Mouse (Mus musculus) neural tube, embryonic 12.5 days (tissue): Measurements from ENCODE around the gene Rapgef3. TPM values are rescaled to one million over a fixed set of nuclear protein-coding genes. Genes with fewer than 3 reads are reported as not detected.

Source experiments
- ATAC-seq: fragments of 200-750 bp; cut with Nextera tagmentation; 2 replicates; pipeline ENCODE4 v1.8.0; 2017; ENCODE audit warnings: low read depth, mild to moderate bottlenecking, moderate TSS enrichment, moderate library complexity; ENCODE audit not compliant: low FRiP score
- H3K27ac ChIP-seq: fragments of 300-500 bp; sonication (generic); 2 replicates; pipeline ENCODE4 v1.5.1; 2016
- H3K27me3 ChIP-seq: fragments of 300-500 bp; sonication (generic); replicated peaks from 2 replicates; pipeline ENCODE4 v1.6.1; 2016; ENCODE audit warnings: mild to moderate bottlenecking
- H3K36me3 ChIP-seq: fragments of 300-500 bp; sonication (generic); 2 replicates; pipeline ENCODE4 v1.6.1; 2016; ENCODE audit warnings: mild to moderate bottlenecking
- H3K4me1 ChIP-seq: fragments of 300-500 bp; sonication (generic); 2 replicates; pipeline ENCODE4 v1.6.1; 2016
- H3K4me2 ChIP-seq: fragments of 300-500 bp; sonication (generic); replicated peaks from 2 replicates; pipeline ENCODE4 v1.6.1; 2016; ENCODE audit warnings: mild to moderate bottlenecking
- H3K4me3 ChIP-seq: fragments of 300-500 bp; sonication (generic); 2 replicates; pipeline ENCODE4 v1.5.1; 2016
- H3K9ac ChIP-seq: fragments of 300-500 bp; sonication (generic); 2 replicates; pipeline ENCODE4 v1.6.1; 2016; ENCODE audit warnings: mild to moderate bottlenecking
- H3K9me3 ChIP-seq: fragments of 300-500 bp; sonication (generic); 2 replicates; pipeline ENCODE4 v1.6.1; 2016; ENCODE audit warnings: mild to moderate bottlenecking
- WGBS: fragments of 180-500 bp; shearing (Covaris S2); methylation state at CpG from one replicate; pipeline ENCODE4 v1.1.7; 2016; 5-methylcytosine and 5-hydroxymethylcytosine counted together
- polyA plus RNA-seq: library from polyadenylated mRNA; unstranded; fragments of >200 nt; fragmentation: Nextera tagmentation; extraction: Ambion mirVana; gene quantifications from 2 replicates; pipeline ENCODE4 v1.2.1, GENCODE M21; 2016

The Rapgef3 gene
- polyA plus RNA-seq, 1 experiment from 2014 or later: 11.9 TPM

DNA sequence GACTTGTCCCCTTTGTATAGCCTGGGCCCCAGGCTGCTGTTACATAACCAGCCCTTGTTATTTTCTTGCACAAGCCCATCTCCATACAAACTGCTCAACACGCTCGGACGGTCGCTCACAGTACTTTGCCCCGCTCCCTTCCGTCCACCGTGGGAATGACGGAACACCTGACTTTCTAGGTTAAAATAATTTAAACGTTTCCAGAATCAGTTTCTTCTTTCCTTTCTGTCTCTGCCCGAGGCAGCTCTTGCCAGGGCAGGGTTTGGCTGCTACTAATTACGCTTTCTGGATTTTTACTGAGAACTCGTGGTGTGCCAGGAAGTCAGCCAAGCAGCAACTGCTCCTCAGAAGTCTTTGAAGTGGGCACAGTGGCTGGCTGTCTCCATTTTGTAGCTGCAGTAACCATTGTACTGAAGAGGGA is 12.8 kb upstream of the Rapgef3 start:
- H3K9ac ChIP-seq: no peak overlapping the region
- peaks cover 11% of the 10 kb centered on the region for H3K4me1 ChIP-seq
- no peak overlapping the region for H3K27ac ChIP-seq
- 0 out of 2 replicates have a peak, but pooled peaks cover 18% of the 10 kb centered on the region for H3K27me3 ChIP-seq
- no peak for ATAC-seq
- no peak overlapping the region for H3K4me3 ChIP-seq
- 76% methylated on average over 12 of the region's 12 CpGs for WGBS
- no peak overlapping the region for H3K4me2 ChIP-seq
- no peaks in the 10 kb centered on the region for H3K9me3 ChIP-seq
- H3K36me3 ChIP-seq: no peaks in the 10 kb centered on the region

DNA sequence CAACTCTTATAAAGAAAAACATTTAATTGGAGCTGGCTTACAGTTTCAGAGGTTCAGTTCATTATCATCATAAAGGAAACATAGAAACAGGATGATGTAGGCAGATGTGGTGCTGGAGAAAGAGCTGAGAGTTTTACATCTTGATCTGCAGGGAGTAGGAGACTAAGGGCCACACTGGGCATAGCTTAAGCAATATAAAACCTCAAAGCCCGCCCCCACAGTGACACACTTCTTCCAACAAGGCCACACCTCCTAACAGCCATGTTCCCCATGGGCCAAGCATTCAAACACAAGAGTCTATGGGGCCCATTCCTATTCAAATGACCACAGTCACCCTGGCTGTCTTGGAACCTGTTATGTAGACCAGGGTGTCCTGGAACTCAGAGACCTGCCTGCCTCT is 11.8 kb upstream of the Rapgef3 start:
- H3K4me3 ChIP-seq: no peak overlapping the region
- H3K9ac ChIP-seq: no peak overlapping the region
- 83% methylated on average over 1 of the region's 1 CpGs for WGBS
- H3K4me1 ChIP-seq: peaks cover 8% of the 10 kb centered on the region
- no peak overlapping the region for H3K27ac ChIP-seq
- no peak overlapping the region for H3K4me2 ChIP-seq
- 0 out of 2 replicates have a peak, but pooled peaks cover 18% of the 10 kb centered on the region for H3K27me3 ChIP-seq
- ATAC-seq: no peak
- no peaks in the 10 kb centered on the region for H3K9me3 ChIP-seq
- no peaks in the 10 kb centered on the region for H3K36me3 ChIP-seq

DNA sequence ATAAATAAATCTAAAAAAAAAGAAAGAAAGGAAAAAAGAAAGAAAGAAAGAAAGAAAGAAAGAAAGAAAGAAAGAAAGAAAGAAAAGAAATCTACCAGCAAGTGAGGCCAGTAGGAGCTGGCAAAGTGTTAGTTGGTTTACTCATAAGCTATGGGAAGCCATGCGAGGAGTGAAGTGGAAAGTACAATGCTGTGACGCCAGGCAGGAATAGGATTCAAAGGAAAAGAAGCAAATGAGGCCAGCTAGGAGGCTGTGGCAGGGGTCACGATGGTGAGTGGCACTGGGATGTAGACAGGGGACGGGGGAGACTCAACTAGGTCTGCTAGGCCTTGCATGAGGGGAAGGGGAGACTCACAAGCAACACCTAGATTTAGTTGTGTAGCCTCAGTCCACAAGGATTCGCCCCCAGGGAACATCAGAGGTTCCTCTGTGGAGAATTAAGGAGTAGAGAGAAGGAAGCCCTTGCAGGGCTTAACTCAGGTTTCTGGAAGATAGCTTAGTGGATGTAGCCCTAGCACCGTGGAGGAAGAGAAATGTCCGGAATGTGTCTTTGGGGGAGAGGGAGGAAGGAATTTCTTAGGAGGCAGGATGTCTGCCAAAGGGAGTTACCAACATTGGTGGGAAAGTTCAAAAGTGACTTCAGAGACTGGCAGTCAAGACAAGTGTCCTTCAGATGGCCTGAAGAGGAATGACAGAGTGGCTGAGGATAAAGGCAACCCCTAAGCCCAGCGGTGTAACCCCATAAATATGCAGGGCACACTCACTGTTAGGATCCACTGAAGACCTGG is 10.7 kb upstream of the Rapgef3 start, which contains the start of gene Slc48a1:
Gene Slc48a1, plus strand, starts transcription at position 210 of the 788 bp plus-strand sequence.
- WGBS: 76% methylated on average over 8 of the region's 8 CpGs
- H3K36me3 ChIP-seq: no peaks in the 10 kb centered on the region

DNA sequence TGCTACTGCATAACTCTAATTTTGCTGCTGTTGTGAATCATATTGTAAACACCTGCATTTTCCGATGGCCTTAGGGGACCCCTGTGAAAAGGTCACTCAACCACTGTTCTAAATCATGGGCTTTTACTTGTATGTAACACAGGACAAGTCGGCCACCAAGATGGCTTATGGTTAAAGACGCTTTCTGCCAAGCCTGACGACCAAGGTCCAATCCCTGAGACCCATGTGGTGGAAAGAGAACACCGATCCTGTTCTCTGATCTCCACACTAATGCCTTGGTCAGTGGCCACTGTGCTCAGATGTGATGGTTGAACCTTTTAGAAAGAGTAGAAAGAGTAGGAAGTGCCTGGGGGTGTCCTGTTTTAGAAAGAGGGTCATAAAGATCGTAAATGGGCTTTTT is 9.1 kb upstream of the Rapgef3 start:
- Histone ChIP-seq H3K36me3 (no peaks in the 10 kb centered on the region), H3K4me2 (no peak overlapping the region), H3K27me3 (0 out of 2 replicates have a peak, but pooled peaks cover 4% of the 10 kb centered on the region), H3K4me3 (no peak overlapping the region), H3K9ac (no peak overlapping the region), H3K4me1 (0 out of 2 replicates have a peak, but pooled peaks cover 4% of the 10 kb centered on the region), H3K27ac (no peak overlapping the region), H3K9me3 (no peaks in the 10 kb centered on the region)
- ATAC-seq: no peak
- 73% methylated on average over 6 of the region's 6 CpGs for WGBS

More for the DNA sequence above, 10.7 kb upstream of the Rapgef3 start, which contains the start of gene Slc48a1:
- Histone ChIP-seq H3K9ac (no peak within 1 kb of the TSS), H3K4me1 (peaks cover 8% of the 10 kb centered on the region), H3K4me3 (no peak within 1 kb of the TSS), H3K4me2 (no peak within 1 kb of the TSS), H3K27me3 (0 out of 2 replicates have a peak, but pooled peaks cover 18% of the 10 kb centered on the region), H3K27ac (no peak within 1 kb of the TSS), H3K9me3 (no peaks in the 10 kb centered on the region)
- no peak for ATAC-seq

DNA sequence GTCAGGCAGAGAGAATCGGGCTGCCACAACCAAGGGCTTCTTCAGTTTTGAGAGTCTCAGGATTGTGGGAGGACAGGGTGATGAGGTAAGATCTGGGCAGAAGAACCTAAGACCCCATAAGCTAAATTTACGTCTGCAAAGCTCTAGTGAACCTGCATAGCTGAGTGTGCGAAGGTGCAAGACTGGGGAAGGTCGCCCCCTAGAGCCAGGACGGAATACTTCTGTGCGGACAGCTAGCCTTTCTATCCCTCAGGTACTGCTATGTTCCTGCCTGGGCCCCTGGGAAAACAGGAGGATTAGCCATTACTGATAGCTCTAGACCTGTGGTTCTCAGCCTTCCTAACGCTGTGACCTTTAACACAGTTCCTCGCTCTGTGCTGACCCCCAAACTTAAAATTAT is 8.7 kb upstream of the Rapgef3 start:
- Histone ChIP-seq H3K36me3 (no peaks in the 10 kb centered on the region), H3K4me2 (no peak overlapping the region), H3K4me1 (0 out of 2 replicates have a peak, but pooled peaks cover 4% of the 10 kb centered on the region), H3K9me3 (no peaks in the 10 kb centered on the region), H3K27ac (no peak overlapping the region), H3K27me3 (0 out of 2 replicates have a peak, but pooled peaks cover 2% of the 10 kb centered on the region), H3K9ac (no peak overlapping the region), H3K4me3 (no peak overlapping the region)
- WGBS: 14% methylated on average over 8 of the region's 8 CpGs
- ATAC-seq: no peak

DNA sequence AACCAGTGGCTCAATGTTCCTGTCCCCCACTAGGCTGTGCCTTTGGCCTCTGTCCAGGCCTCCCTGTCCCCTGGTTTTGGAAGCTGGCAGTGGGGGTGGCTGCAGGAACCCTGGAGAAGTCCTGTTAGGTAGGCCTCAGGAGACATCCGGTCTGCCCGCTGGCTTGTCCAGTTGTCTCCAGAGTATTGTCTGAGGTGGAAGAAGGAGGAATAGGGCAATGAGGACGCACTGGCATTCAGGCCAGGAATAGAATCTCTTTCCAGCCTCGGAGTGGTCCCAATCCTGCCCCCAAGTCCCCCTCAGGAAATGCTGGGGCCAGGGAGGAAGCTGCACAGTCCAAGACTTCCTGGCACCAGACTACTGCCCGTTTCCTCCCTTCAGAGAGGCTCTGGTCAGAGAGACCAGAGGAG is 6.2 kb upstream of the Rapgef3 start:
- Histone ChIP-seq H3K4me1 (0 out of 2 replicates have a peak, but pooled peaks cover 4% of the 10 kb centered on the region), H3K9me3 (no peaks in the 10 kb centered on the region), H3K9ac (no peak overlapping the region), H3K4me2 (no peak overlapping the region), H3K27ac (no peak overlapping the region), H3K27me3 (peaks cover 15% of the 10 kb centered on the region), H3K4me3 (no peak overlapping the region), H3K36me3 (no peaks in the 10 kb centered on the region)
- 72% methylated on average over 5 of the region's 5 CpGs for WGBS
- no peak for ATAC-seq

DNA sequence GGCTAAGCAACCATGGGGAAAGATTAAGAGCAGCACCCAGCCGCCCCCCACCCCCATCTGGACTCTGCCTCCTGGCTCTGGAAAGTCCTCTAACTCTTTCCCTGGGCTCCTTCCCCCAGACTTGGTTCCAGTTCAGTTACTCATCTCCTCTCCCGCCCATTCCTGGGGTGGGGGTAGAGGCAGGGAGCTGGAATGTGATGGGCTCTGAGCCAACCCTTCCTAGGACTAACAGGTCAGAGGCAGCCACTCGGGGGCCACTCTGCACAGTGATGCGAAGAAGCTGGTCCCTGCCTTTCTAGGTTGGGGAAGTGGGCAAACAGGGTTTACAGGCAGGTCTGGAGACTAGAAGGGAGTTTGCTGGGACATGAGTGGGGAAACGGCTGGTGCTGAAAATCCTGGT is 5.3 kb upstream of the Rapgef3 start:
- Histone ChIP-seq H3K4me2 (no peak overlapping the region), H3K4me1 (peaks cover 8% of the 10 kb centered on the region), H3K27me3 (peaks cover 22% of the 10 kb centered on the region), H3K4me3 (no peak overlapping the region), H3K27ac (no peak overlapping the region), H3K36me3 (no peaks in the 10 kb centered on the region), H3K9ac (no peak overlapping the region), H3K9me3 (no peaks in the 10 kb centered on the region)
- 41% methylated on average over 5 of the region's 5 CpGs for WGBS
- ATAC-seq: no peak

DNA sequence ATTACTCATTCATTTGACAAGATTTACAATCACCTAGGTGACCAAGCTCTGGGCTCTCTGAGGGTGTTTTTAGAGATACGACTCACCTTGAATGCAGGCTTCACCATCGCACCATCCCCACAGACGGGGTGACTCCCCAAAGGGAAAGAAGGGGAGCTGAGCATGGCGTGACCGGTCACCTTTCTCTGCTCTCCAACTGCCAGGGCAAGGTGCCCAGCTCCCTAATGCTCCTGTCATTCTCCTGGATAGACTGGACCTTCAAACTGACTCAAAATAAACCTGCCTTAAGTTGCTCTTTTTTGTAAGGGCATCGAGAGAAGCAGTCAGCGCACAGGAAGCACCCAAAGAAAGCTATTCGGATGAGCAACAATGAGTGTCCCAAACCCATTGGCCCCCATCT is 2.5 kb upstream of the Rapgef3 start:
- Histone ChIP-seq H3K4me3 (no peak overlapping the region), H3K27ac (no peak overlapping the region), H3K9ac (no peak overlapping the region), H3K4me2 (no peak overlapping the region), H3K9me3 (no peaks in the 10 kb centered on the region), H3K4me1 (peaks cover 35% of the 10 kb centered on the region), H3K27me3 (peaks cover 42% of the 10 kb centered on the region), H3K36me3 (no peaks in the 10 kb centered on the region)
- WGBS: 93% methylated on average over 8 of the region's 8 CpGs
- no peak for ATAC-seq

DNA sequence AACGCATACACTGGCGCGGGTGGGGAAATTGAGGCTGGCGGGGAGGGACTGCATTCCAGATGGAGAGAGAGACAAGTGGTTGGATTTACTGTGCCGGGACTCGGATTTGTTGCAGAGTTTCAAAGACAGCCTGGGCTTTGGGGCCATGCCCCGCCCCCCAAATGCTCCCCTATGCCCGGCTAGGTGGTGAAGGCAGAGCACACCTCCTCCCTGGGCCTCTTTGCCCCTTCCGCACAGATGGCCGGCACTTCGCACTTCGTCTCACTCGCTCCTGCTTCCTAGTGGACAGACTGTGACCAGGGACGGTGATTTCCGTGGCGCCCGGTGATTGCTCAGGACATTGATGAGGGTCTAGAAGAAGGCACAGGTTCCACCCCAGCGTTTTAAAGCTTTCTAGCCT is 420 bp upstream of the Rapgef3 start:
- under 1% methylated on average over 18 of the region's 18 CpGs for WGBS
- Histone ChIP-seq H3K27me3 (peaks cover 51% of the 10 kb centered on the region), H3K9me3 (no peaks in the 10 kb centered on the region), H3K4me2 (peak overlapping the region; percentile 74), H3K27ac (no peak overlapping the region), H3K36me3 (no peaks in the 10 kb centered on the region), H3K4me1 (peaks cover 42% of the 10 kb centered on the region), H3K4me3 (peak overlapping the region; percentile 35), H3K9ac (peak overlapping the region; percentile 41)
- no peak for ATAC-seq

DNA sequence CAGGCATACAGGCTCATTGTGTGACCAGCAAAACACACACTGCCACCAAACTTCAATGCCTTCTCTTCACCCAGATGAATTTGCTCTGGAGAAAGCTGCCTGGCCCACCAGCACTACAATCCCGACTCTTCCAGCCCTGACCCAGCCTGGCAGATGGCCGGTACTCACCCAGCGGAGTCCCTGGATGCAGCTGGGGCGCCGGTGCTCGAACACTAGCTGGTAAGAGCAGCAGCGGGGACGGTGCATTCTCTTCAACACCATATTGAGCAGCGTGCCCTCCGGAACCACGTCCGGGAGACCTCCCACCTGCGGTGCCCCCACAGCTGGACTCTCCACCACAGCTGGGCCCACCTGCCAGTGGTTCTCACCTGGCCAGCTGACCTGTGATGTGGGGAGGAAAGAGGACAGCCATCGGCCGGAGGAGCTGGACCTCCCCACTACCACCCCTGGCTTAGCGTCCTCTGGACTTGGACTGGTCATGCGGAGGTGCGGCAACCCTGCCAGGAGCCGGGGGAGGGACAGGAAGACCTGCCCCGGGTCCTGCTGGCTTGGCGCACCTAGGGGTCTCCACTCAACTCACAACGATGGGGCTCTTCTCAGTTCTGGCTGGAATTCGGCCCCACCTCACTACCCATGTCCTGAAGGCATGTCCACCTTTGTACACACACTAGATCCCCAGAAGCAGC is 1.0 kb downstream of the Rapgef3 start:
- no peak overlapping the region for H3K27ac ChIP-seq

DNA sequence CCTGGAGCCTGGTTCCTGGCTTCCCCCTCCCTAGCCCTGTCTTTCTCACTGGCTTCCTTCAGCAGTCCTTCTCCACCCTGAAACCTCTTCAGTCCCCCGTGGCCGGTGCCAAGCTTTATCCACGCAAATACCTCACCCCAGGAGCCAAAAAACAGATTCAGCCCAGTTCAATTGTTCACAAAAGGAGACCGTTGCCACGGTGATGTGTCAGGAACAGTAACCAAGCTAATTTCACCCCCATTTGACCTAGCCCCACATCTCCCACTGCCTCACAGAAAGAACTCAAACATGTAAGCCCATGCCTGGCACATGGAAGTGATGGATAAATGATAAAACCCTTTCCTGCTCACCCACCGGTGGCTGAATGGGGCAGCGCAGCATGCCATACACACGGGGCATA is 1.6 kb downstream of the Rapgef3 start:
- peak; percentile 30; the same call in 1 of the 2 replicates for ATAC-seq
- no peaks in the 10 kb centered on the region for H3K9me3 ChIP-seq
- H3K36me3 ChIP-seq: no peaks in the 10 kb centered on the region
- H3K4me2 ChIP-seq: peak overlapping the region; percentile 74
- 12% methylated on average over 8 of the region's 8 CpGs for WGBS
- H3K9ac ChIP-seq: 0 out of 2 replicates have a peak overlapping the region, but pooled peaks have one; percentile 41
- H3K4me1 ChIP-seq: peaks cover 40% of the 10 kb centered on the region
- H3K27me3 ChIP-seq: peaks cover 65% of the 10 kb centered on the region
- H3K4me3 ChIP-seq: peak overlapping the region; percentile 35
- H3K27ac ChIP-seq: no peak overlapping the region

More for the DNA sequence above, 1.0 kb downstream of the Rapgef3 start:
- H3K4me2 ChIP-seq: peak overlapping the region; percentile 74
- H3K9ac ChIP-seq: peak overlapping the region; percentile 41
- H3K9me3 ChIP-seq: no peaks in the 10 kb centered on the region
- ATAC-seq: peak; percentile 43
- no peaks in the 10 kb centered on the region for H3K36me3 ChIP-seq
- H3K4me1 ChIP-seq: peaks cover 40% of the 10 kb centered on the region
- peak overlapping the region; percentile 35 for H3K4me3 ChIP-seq
- 4% methylated on average over 23 of the region's 23 CpGs for WGBS
- peaks cover 61% of the 10 kb centered on the region for H3K27me3 ChIP-seq

DNA sequence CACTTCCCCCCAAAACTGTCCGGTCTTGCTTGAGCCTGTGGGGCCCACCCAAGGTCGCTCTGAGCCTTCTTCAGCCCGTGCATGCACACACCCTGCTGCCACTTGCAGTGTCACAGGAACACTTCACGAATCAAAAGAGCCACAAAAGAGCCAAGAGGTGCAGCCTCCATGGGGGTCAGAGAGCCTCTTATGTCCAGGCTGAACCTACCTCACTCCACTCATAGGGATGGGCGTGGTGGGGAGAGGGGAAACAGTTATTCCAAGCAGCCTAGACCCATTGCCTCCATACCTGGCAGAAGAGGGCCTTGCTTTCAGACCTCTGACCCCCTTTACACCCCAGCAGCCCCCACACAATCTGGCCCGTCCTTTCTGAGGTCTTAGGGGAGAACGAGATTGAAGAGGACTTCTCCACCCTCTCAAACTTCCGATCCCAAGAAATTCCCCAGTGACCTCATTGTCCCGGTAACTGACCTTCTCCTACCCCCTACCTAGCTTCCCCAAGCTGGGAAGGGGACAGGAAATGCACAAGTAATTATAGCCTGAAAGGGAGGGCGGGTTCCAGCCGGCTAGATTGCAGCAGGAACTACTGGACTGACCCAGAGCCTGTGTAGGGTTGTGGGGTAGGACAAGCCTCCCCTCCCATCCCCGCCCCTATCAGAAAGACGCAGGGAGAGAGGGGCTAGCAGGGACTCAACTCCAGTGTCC is 2.5 kb downstream of the Rapgef3 start:
- H3K4me2 ChIP-seq: peak overlapping the region; percentile 74
- H3K4me3 ChIP-seq: no peak overlapping the region
- H3K4me1 ChIP-seq: peaks cover 40% of the 10 kb centered on the region
- no peak overlapping the region for H3K27ac ChIP-seq
- H3K27me3 ChIP-seq: peaks cover 63% of the 10 kb centered on the region
- H3K9ac ChIP-seq: no peak overlapping the region
- no peak for ATAC-seq
- WGBS: 29% methylated on average over 12 of the region's 13 CpGs
- no peaks in the 10 kb centered on the region for H3K36me3 ChIP-seq
- no peaks in the 10 kb centered on the region for H3K9me3 ChIP-seq
